Mouse (Mus musculus) lung, adult 2 months (tissue): Measurements from ENCODE around the gene Tnfsf15.

Source experiments
- CTCF ChIP-seq: fragments of 200-500 bp; IDR thresholded peaks from 2 replicates; pipeline ENCODE4 v1.5.1; 2011; ENCODE audit warnings: mild to moderate bottlenecking, low read length, control low read depth; ENCODE audit not compliant: insufficient read depth
- POLR2A ChIP-seq: fragments of 200-500 bp; IDR thresholded peaks from 2 replicates; pipeline ENCODE4 v1.6.1; 2011; ENCODE audit warnings: low read depth, mild to moderate bottlenecking, control low read depth, low read length, borderline replicate concordance; ENCODE audit errors: extremely low read depth

- TF ChIP-seq POLR2A (no peak), CTCF (no peak)
Measured at GRCm38 (mm10) chr4:63740001-63740400, 4.9 kb downstream of the Tnfsf15 start.
